Mouse (Mus musculus) liver, adult 2 months (tissue): Measurements from ENCODE around the gene Srcin1.

Source experiments
- CTCF ChIP-seq: fragments of 200-500 bp; IDR thresholded peaks from 2 replicates; pipeline ENCODE4 v1.5.1; 2011; ENCODE audit warnings: low read depth, low read length, control low read depth
- POLR2A ChIP-seq: fragments of 200-500 bp; IDR thresholded peaks from 2 replicates; pipeline ENCODE4 v1.6.1; 2011; ENCODE audit warnings: low read length, control low read depth; ENCODE audit not compliant: insufficient read depth; ENCODE audit errors: extremely low read depth

DNA sequence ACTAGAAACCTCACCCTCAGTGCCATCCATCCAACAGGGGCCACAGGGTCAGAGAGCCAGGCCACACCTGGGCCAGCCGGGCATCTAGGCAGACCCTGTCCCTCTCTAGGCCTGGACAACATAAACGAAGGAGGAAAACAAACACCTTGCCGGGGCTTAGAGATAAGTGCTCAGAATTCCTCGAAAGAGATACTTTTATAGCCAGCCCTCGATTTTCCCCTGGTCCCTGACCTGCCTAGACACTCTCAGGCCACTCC, 4.0 kb downstream of the Srcin1 start:
- TF ChIP-seq POLR2A = no peak
- TF ChIP-seq CTCF = no peak
